Mouse (Mus musculus) hindbrain, embryonic 15.5 days (tissue): ENCODE measurements around the gene Gm44790. TPM values are rescaled to one million over a fixed set of nuclear protein-coding genes. Genes with fewer than 3 reads are reported as not detected.

ENCODE experiments used
- ATAC-seq: fragments of 200-750 bp; cut with Nextera tagmentation; 2 replicates; pipeline ENCODE4 v1.8.0; 2017; ENCODE audit warnings: low read depth, moderate number of reproducible peaks, moderate TSS enrichment; ENCODE audit not compliant: low FRiP score
- H3K27ac ChIP-seq: fragments of 300-500 bp; sonication (generic); replicated peaks from 2 replicates; pipeline ENCODE4 v1.5.1; 2015; ENCODE audit warnings: mild to moderate bottlenecking, inconsistent platforms
- H3K27me3 ChIP-seq: fragments of 300-500 bp; sonication (generic); 2 replicates; pipeline ENCODE4 v1.6.1; 2015; ENCODE audit warnings: control low read depth, inconsistent platforms
- H3K36me3 ChIP-seq: fragments of 300-500 bp; sonication (generic); 2 replicates; pipeline ENCODE4 v1.6.1; 2015; ENCODE audit warnings: control low read depth, inconsistent platforms
- H3K4me1 ChIP-seq: fragments of 300-500 bp; sonication (generic); replicated peaks from 2 replicates; pipeline ENCODE4 v1.6.1; 2015; ENCODE audit warnings: control low read depth, inconsistent platforms
- H3K4me2 ChIP-seq: fragments of 300-500 bp; sonication (generic); 2 replicates; pipeline ENCODE4 v1.6.1; 2015; ENCODE audit warnings: moderate library complexity, mild to moderate bottlenecking, inconsistent platforms
- H3K4me3 ChIP-seq: fragments of 300-500 bp; sonication (generic); 2 replicates; pipeline ENCODE4 v1.5.1; 2015; ENCODE audit warnings: mild to moderate bottlenecking, inconsistent platforms
- H3K9ac ChIP-seq: fragments of 300-500 bp; sonication (generic); 2 replicates; pipeline ENCODE4 v1.6.1; 2015; ENCODE audit warnings: inconsistent platforms
- H3K9me3 ChIP-seq: fragments of 300-500 bp; sonication (generic); 2 replicates; pipeline ENCODE4 v1.6.1; 2016; ENCODE audit warnings: control low read depth, inconsistent platforms
- WGBS: fragments of 180-500 bp; shearing (Covaris S2); methylation state at CpG from one replicate; pipeline ENCODE4 v1.1.7; 2015; 5-methylcytosine and 5-hydroxymethylcytosine counted together
- polyA plus RNA-seq: library from polyadenylated mRNA; unstranded; fragments of >200 nt; fragmentation: Nextera tagmentation; extraction: Ambion mirVana; gene quantifications from 2 replicates; pipeline ENCODE4 v1.2.1, GENCODE M21; 2015

Gene Gm44790
- polyA plus RNA-seq, 1 experiment from 2014 or later: 1.2 TPM

- WGBS: 88% methylated on average over 9 of the region's 9 CpGs
- H3K4me3 ChIP-seq: peak overlapping the region; percentile 78
- ATAC-seq: no peak
- H3K9ac ChIP-seq: peak overlapping the region; percentile 90; the same call in 1 of the 2 replicates
- peaks cover 27% of the 10 kb centered on the region for H3K36me3 ChIP-seq
- no peaks in the 10 kb centered on the region for H3K9me3 ChIP-seq
- no peak overlapping the region for H3K27ac ChIP-seq
- H3K4me1 ChIP-seq: peaks cover 28% of the 10 kb centered on the region
- peak overlapping the region; percentile 84 for H3K4me2 ChIP-seq
- H3K27me3 ChIP-seq: no peaks in the 10 kb centered on the region
Measured at GRCm38 (mm10) chr6:86395021-86395420, 31.4 kb upstream of the Gm44790 start.

- H3K9ac ChIP-seq: peak overlapping the region; percentile 90
- peak overlapping the region; percentile 84 for H3K4me2 ChIP-seq
- 17% methylated on average over 10 of the region's 10 CpGs for WGBS
- H3K9me3 ChIP-seq: no peaks in the 10 kb centered on the region
- H3K27ac ChIP-seq: peak overlapping the region; percentile 90
- peak overlapping the region; percentile 78 for H3K4me3 ChIP-seq
- H3K27me3 ChIP-seq: no peaks in the 10 kb centered on the region
- peaks cover 18% of the 10 kb centered on the region for H3K36me3 ChIP-seq
- no peak for ATAC-seq
- peaks cover 28% of the 10 kb centered on the region for H3K4me1 ChIP-seq
Measured at GRCm38 (mm10) chr6:86395969-86396368, 30.5 kb upstream of the Gm44790 start.

GRCm38 (mm10) chr6:86396581-86397256 is 29.7 kb upstream of the Gm44790 start, which contains the start of gene Pcyox1:
TSS of gene Pcyox1 (minus strand) at chr6:86397154.
- Histone ChIP-seq H3K4me1 (peaks cover 28% of the 10 kb centered on the region), H3K4me3 (peak within 1 kb of the TSS; percentile 78), H3K9me3 (no peaks in the 10 kb centered on the region), H3K27me3 (no peaks in the 10 kb centered on the region), H3K4me2 (peak within 1 kb of the TSS; percentile 84), H3K27ac (peak within 1 kb of the TSS; percentile 90), H3K36me3 (peaks cover 10% of the 10 kb centered on the region), H3K9ac (peak within 1 kb of the TSS; percentile 90)
- whole genome bisulfite sequencing: under 1% methylated on average over 51 of the region's 51 CpGs
- peak; percentile 93 for ATAC-seq

GRCm38 (mm10) chr6:86397257-86397980 is 29.0 kb upstream of the Gm44790 start:
- Histone ChIP-seq H3K9me3 (no peaks in the 10 kb centered on the region), H3K27me3 (no peaks in the 10 kb centered on the region), H3K9ac (peak overlapping the region; percentile 90), H3K36me3 (peaks cover 6% of the 10 kb centered on the region; the same call in 1 of the 2 replicates), H3K27ac (peak overlapping the region; percentile 90), H3K4me1 (peaks cover 28% of the 10 kb centered on the region), H3K4me2 (peak overlapping the region; percentile 84), H3K4me3 (peak overlapping the region; percentile 78)
- peak; percentile 67 for ATAC-seq
- WGBS: 4% methylated on average over 14 of the region's 14 CpGs

GRCm38 (mm10) chr6:86398986-86399385 is 27.5 kb upstream of the Gm44790 start:
- WGBS: 90% methylated on average over 2 of the region's 2 CpGs
- no peak overlapping the region for H3K4me2 ChIP-seq
- ATAC-seq: no peak
- H3K4me3 ChIP-seq: no peak overlapping the region
- no peak overlapping the region for H3K27ac ChIP-seq
- peaks cover 4% of the 10 kb centered on the region; the same call in 1 of the 2 replicates for H3K36me3 ChIP-seq
- H3K9me3 ChIP-seq: no peaks in the 10 kb centered on the region
- no peaks in the 10 kb centered on the region for H3K27me3 ChIP-seq
- peaks cover 36% of the 10 kb centered on the region for H3K4me1 ChIP-seq
- H3K9ac ChIP-seq: no peak overlapping the region

- WGBS: 83% methylated on average over 2 of the region's 2 CpGs
- no peak for ATAC-seq
- Histone ChIP-seq H3K9me3 (no peaks in the 10 kb centered on the region), H3K36me3 (no peaks in the 10 kb centered on the region), H3K27me3 (no peaks in the 10 kb centered on the region), H3K4me1 (peaks cover 27% of the 10 kb centered on the region), H3K9ac (no peak overlapping the region), H3K27ac (no peak overlapping the region), H3K4me3 (no peak overlapping the region), H3K4me2 (no peak overlapping the region)
Measured at GRCm38 (mm10) chr6:86399995-86400394, 26.5 kb upstream of the Gm44790 start.

GRCm38 (mm10) chr6:86400972-86401371 is 25.5 kb upstream of the Gm44790 start:
- Histone ChIP-seq H3K27ac (no peak overlapping the region), H3K4me1 (peaks cover 20% of the 10 kb centered on the region), H3K4me3 (peak overlapping the region; percentile 18; the same call in 1 of the 2 replicates), H3K9me3 (no peaks in the 10 kb centered on the region), H3K9ac (no peak overlapping the region), H3K27me3 (no peaks in the 10 kb centered on the region), H3K36me3 (no peaks in the 10 kb centered on the region), H3K4me2 (peak overlapping the region; percentile 48)
- ATAC-seq: no peak
- 8% methylated on average over 9 of the region's 9 CpGs for WGBS

- Histone ChIP-seq H3K4me1 (peaks cover 28% of the 10 kb centered on the region), H3K27ac (peak overlapping the region; percentile 34; the same call in 1 of the 2 replicates), H3K4me2 (peak overlapping the region; percentile 82), H3K4me3 (peak overlapping the region; percentile 74), H3K27me3 (no peaks in the 10 kb centered on the region), H3K9ac (peak overlapping the region; percentile 37), H3K36me3 (0 out of 2 replicates have a peak, but pooled peaks cover 2% of the 10 kb centered on the region), H3K9me3 (no peaks in the 10 kb centered on the region)
- ATAC-seq: no peak
- 39% methylated on average over 12 of the region's 12 CpGs for WGBS
Measured at GRCm38 (mm10) chr6:86402681-86403607, 23.5 kb upstream of the Gm44790 start.

- Histone ChIP-seq H3K27me3 (no peaks in the 10 kb centered on the region), H3K27ac (peak overlapping the region; percentile 99), H3K9ac (peak overlapping the region; percentile 96), H3K4me2 (peak overlapping the region; percentile 82), H3K36me3 (0 out of 2 replicates have a peak, but pooled peaks cover 2% of the 10 kb centered on the region), H3K9me3 (no peaks in the 10 kb centered on the region), H3K4me3 (peak overlapping the region; percentile 74), H3K4me1 (peaks cover 32% of the 10 kb centered on the region)
- under 1% methylated on average over 15 of the region's 15 CpGs for WGBS
- ATAC-seq: peak; percentile 79
Measured at GRCm38 (mm10) chr6:86403728-86404099, 22.7 kb upstream of the Gm44790 start.

GRCm38 (mm10) chr6:86404100-86404861 is 22.2 kb upstream of the Gm44790 start, which contains the start of gene Tia1:
TSS of gene Tia1 (plus strand) at chr6:86404219.
- Histone ChIP-seq H3K27me3 (no peaks in the 10 kb centered on the region), H3K4me3 (peak within 1 kb of the TSS; percentile 74), H3K4me1 (peaks cover 38% of the 10 kb centered on the region), H3K36me3 (0 out of 2 replicates have a peak, but pooled peaks cover 2% of the 10 kb centered on the region), H3K27ac (peak within 1 kb of the TSS; percentile 99), H3K9ac (peak within 1 kb of the TSS; percentile 96), H3K9me3 (no peaks in the 10 kb centered on the region), H3K4me2 (peak within 1 kb of the TSS; percentile 82)
- under 1% methylated on average over 60 of the region's 62 CpGs for WGBS
- peak; percentile 97 for ATAC-seq

GRCm38 (mm10) chr6:86404996-86405395 is 21.5 kb upstream of the Gm44790 start:
- Histone ChIP-seq H3K27me3 (no peaks in the 10 kb centered on the region), H3K9ac (peak overlapping the region; percentile 96), H3K27ac (peak overlapping the region; percentile 99), H3K4me1 (peaks cover 45% of the 10 kb centered on the region), H3K4me3 (peak overlapping the region; percentile 74), H3K4me2 (peak overlapping the region; percentile 82), H3K36me3 (0 out of 2 replicates have a peak, but pooled peaks cover 2% of the 10 kb centered on the region), H3K9me3 (no peaks in the 10 kb centered on the region)
- no peak for ATAC-seq
- under 1% methylated on average over 11 of the region's 11 CpGs for WGBS
